Mouse (Mus musculus) heart, embryonic 16.5 days (tissue): ENCODE results near the gene Bglap3. TPM values are rescaled to one million over a fixed set of nuclear protein-coding genes. Genes with fewer than 3 reads are reported as not detected.

Experiments
- ATAC-seq: fragments of 200-750 bp; cut with Nextera tagmentation; replicated peaks from 2 replicates; pipeline ENCODE4 v1.8.0; 2017; ENCODE audit warnings: moderate number of reproducible peaks; ENCODE audit not compliant: insufficient read depth, low FRiP score; ENCODE audit errors: extremely low read depth
- H3K27ac ChIP-seq: fragments of 300-500 bp; sonication (generic); 2 replicates; pipeline ENCODE4 v1.5.1; 2014; ENCODE audit warnings: mild to moderate bottlenecking, low read length, control low read depth, moderate library complexity
- H3K27me3 ChIP-seq: fragments of 300-500 bp; sonication (generic); 2 replicates; pipeline ENCODE4 v1.6.1; 2014; ENCODE audit warnings: low read length, mixed read lengths; ENCODE audit not compliant: control insufficient read depth, insufficient read depth
- H3K36me3 ChIP-seq: fragments of 300-500 bp; sonication (generic); 2 replicates; pipeline ENCODE4 v1.6.1; 2014; ENCODE audit not compliant: control insufficient read depth, insufficient read depth
- H3K4me1 ChIP-seq: fragments of 300-500 bp; sonication (generic); 2 replicates; pipeline ENCODE4 v1.6.1; 2014; ENCODE audit warnings: low read length, mixed read lengths; ENCODE audit not compliant: control insufficient read depth, insufficient read depth
- H3K4me2 ChIP-seq: fragments of 300-500 bp; sonication (generic); 2 replicates; pipeline ENCODE4 v1.6.1; 2014; ENCODE audit warnings: low read depth, mild to moderate bottlenecking, control low read depth, low read length
- H3K4me3 ChIP-seq: fragments of 300-500 bp; sonication (generic); 2 replicates; pipeline ENCODE4 v1.5.1; 2014; ENCODE audit warnings: mild to moderate bottlenecking, control low read depth, low read length
- H3K9ac ChIP-seq: fragments of 300-500 bp; sonication (generic); 2 replicates; pipeline ENCODE4 v1.6.1; 2014; ENCODE audit warnings: low read length, control low read depth
- H3K9me3 ChIP-seq: fragments of 300-500 bp; sonication (generic); replicated peaks from 2 replicates; pipeline ENCODE4 v1.6.1; 2016; ENCODE audit warnings: low read length; ENCODE audit not compliant: control insufficient read depth
- WGBS: fragments of 180-500 bp; shearing (Covaris S2); extraction: QIAGEN DNeasy Blood & Tissue Kit; methylation state at CpG from one replicate; pipeline ENCODE4 v1.1.7; 2014; 5-methylcytosine and 5-hydroxymethylcytosine counted together
- polyA plus RNA-seq: library from polyadenylated mRNA; unstranded; fragments of >200 nt; fragmentation: Nextera tagmentation; extraction: Ambion mirVana; gene quantifications from 2 replicates; pipeline ENCODE4 v1.2.1, GENCODE M21; 2015

The Bglap3 gene
- polyA plus RNA-seq, 1 experiment from 2014 or later: 0.21 TPM

- Histone ChIP-seq H3K4me2 (peak overlapping the region; percentile 65; the same call in 1 of the 2 replicates), H3K36me3 (peaks cover 4% of the 10 kb centered on the region; the same call in 1 of the 2 replicates), H3K9me3 (no peaks in the 10 kb centered on the region), H3K9ac (no peak overlapping the region), H3K27me3 (no peaks in the 10 kb centered on the region), H3K4me3 (no peak overlapping the region), H3K4me1 (peaks cover 23% of the 10 kb centered on the region), H3K27ac (no peak overlapping the region)
- WGBS: 54% methylated on average over 12 of the region's 12 CpGs
- ATAC-seq: no peak
Observed at GRCm38 (mm10) chr3:88334029-88334658, 38.4 kb downstream of the Bglap3 start.

DNA sequence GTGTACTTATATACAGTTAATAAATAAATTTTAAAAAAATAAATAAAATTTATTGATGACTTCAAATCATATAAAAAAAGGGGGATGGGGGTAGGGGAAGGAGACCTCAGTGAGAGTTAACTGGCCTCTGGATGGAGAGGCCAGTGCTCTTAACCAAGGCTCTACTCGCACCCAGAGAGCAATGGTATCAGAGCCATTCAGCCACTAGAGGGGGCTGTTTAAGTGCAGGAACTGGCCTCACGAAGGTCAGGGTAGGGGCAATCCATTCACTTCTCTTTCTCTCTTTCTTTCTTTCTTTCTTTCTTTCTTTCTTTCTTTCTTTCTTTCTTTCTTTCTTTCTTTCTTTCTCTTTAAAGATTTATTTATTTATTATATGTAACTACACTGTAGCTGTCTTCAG, 41.3 kb downstream of the Bglap3 start:
- WGBS: 29% methylated on average over 2 of the region's 2 CpGs
- H3K27me3 ChIP-seq: no peaks in the 10 kb centered on the region
- ATAC-seq: no peak
- H3K4me2 ChIP-seq: no peak overlapping the region
- no peak overlapping the region for H3K27ac ChIP-seq
- H3K4me3 ChIP-seq: no peak overlapping the region
- H3K9me3 ChIP-seq: no peaks in the 10 kb centered on the region
- H3K9ac ChIP-seq: no peak overlapping the region
- peaks cover 10% of the 10 kb centered on the region; the same call in 1 of the 2 replicates for H3K36me3 ChIP-seq
- H3K4me1 ChIP-seq: peaks cover 5% of the 10 kb centered on the region

- no peaks in the 10 kb centered on the region for H3K27me3 ChIP-seq
- no peaks in the 10 kb centered on the region for H3K9me3 ChIP-seq
- H3K27ac ChIP-seq: no peak overlapping the region
- no peak overlapping the region for H3K4me3 ChIP-seq
- 82% methylated on average over 5 of the region's 5 CpGs for WGBS
- H3K4me2 ChIP-seq: no peak overlapping the region
- no peak for ATAC-seq
- H3K36me3 ChIP-seq: peaks cover 10% of the 10 kb centered on the region; the same call in 1 of the 2 replicates
- peaks cover 9% of the 10 kb centered on the region for H3K4me1 ChIP-seq
- no peak overlapping the region for H3K9ac ChIP-seq
Observed at GRCm38 (mm10) chr3:88328956-88329355, 43.6 kb downstream of the Bglap3 start.

DNA sequence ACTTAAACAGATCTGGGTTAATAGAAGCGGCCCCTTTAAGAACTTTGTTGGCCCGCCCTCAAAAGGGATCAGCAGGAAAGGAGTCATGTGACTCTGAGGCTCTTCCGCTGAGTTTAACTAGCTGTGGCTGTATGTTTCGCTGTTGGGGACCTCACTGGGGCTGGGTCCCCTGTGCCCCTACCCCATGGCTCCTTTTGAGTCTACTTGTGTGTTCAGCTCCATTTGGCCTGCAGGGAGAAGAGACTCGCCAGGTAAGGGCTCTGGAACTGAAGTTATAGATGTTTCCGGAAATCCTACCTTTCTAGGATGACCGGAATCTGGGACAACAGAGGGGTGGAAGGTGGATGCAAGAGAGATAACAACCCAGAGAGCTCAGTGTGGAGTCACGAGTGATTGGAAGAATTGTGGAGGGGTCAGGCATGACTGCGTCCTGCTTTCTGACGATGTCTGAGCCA, 47.6 kb downstream of the Bglap3 start, which contains the start of gene Glmp:
TSS of gene Glmp (plus strand) at position 73 of the 455 bp plus-strand sequence.
- Histone ChIP-seq H3K9ac (peak within 1 kb of the TSS; percentile 83), H3K4me2 (peak within 1 kb of the TSS; percentile 82), H3K4me3 (peak within 1 kb of the TSS; percentile 84), H3K27me3 (no peaks in the 10 kb centered on the region), H3K4me1 (peaks cover 9% of the 10 kb centered on the region), H3K27ac (peak within 1 kb of the TSS; percentile 34), H3K36me3 (peaks cover 39% of the 10 kb centered on the region), H3K9me3 (no peaks in the 10 kb centered on the region)
- ATAC-seq: peak; percentile 75
- WGBS: under 1% methylated on average over 10 of the region's 10 CpGs

Other genes starting within 250 kb of the Bglap3 start
- gene Mef2d, start 230.4 kb downstream of the Bglap3 start, polyA plus RNA-seq: 40.5 and 44.7 TPM in 2 replicates
- 0.09 and 0.21 TPM in 2 replicates for gene Rhbg, start 118.0 kb downstream of the Bglap3 start, polyA plus RNA-seq
- 0.19 TPM in 1 of 2 replicates, not detected in the other for gene Gm38392, start 85.5 kb downstream of the Bglap3 start, polyA plus RNA-seq
- 13.4 and 16.1 TPM in 2 replicates for gene Tsacc, start 75.7 kb downstream of the Bglap3 start, polyA plus RNA-seq
- 383 and 394 TPM in 2 replicates for gene Cct3, start 75.6 kb downstream of the Bglap3 start, polyA plus RNA-seq
- 142 and 149 TPM in 2 replicates for gene Glmp, start 47.7 kb downstream of the Bglap3 start, polyA plus RNA-seq
- 1.7 and 2.6 TPM in 2 replicates for gene Tmem79, start 36.6 kb downstream of the Bglap3 start, polyA plus RNA-seq
- gene Smg5, start 36.5 kb downstream of the Bglap3 start, polyA plus RNA-seq: 50.1 and 51.0 TPM in 2 replicates
- 3.2 and 4.2 TPM in 2 replicates for gene Paqr6, start 8.2 kb downstream of the Bglap3 start, polyA plus RNA-seq
- gene Bglap2, start 6.0 kb upstream of the Bglap3 start, polyA plus RNA-seq: not detected in 2 replicates
- gene Bglap, start 11.7 kb upstream of the Bglap3 start, polyA plus RNA-seq: not detected in 2 replicates
- gene Pmf1, start 37.6 kb upstream of the Bglap3 start, polyA plus RNA-seq: 98.2 and 98.4 TPM in 2 replicates
- 13.3 and 13.7 TPM in 2 replicates for gene Slc25a44, start 52.4 kb upstream of the Bglap3 start, polyA plus RNA-seq
- 3.0 and 3.7 TPM in 2 replicates for gene Sema4a, start 88.4 kb upstream of the Bglap3 start, polyA plus RNA-seq
- 127 and 129 TPM in 2 replicates for gene Lmna, start 137.2 kb upstream of the Bglap3 start, polyA plus RNA-seq
- 5.3 and 5.7 TPM in 2 replicates for gene Mex3a, start 159.7 kb upstream of the Bglap3 start, polyA plus RNA-seq
- gene Rab25, start 175.6 kb upstream of the Bglap3 start, polyA plus RNA-seq: 2.2 and 5.2 TPM in 2 replicates
- gene Lamtor2, start 180.3 kb upstream of the Bglap3 start, polyA plus RNA-seq: 136 and 139 TPM in 2 replicates
- gene Ubqln4, start 181.0 kb upstream of the Bglap3 start, polyA plus RNA-seq: 28.8 and 32.0 TPM in 2 replicates
- gene Ssr2, start 203.1 kb upstream of the Bglap3 start, polyA plus RNA-seq: 136 and 161 TPM in 2 replicates
- 76.7 and 85.5 TPM in 2 replicates for gene Arhgef2, start 233.2 kb upstream of the Bglap3 start, polyA plus RNA-seq